Mouse (Mus musculus): ENCODE results near the gene Sarm1.
"Not testable (repeated sequence)": the region's sequence is repeated elsewhere in the genome, so short reads cannot be mapped to it uniquely, and the experiment has no call there.

Sarm1 gene

DNA sequence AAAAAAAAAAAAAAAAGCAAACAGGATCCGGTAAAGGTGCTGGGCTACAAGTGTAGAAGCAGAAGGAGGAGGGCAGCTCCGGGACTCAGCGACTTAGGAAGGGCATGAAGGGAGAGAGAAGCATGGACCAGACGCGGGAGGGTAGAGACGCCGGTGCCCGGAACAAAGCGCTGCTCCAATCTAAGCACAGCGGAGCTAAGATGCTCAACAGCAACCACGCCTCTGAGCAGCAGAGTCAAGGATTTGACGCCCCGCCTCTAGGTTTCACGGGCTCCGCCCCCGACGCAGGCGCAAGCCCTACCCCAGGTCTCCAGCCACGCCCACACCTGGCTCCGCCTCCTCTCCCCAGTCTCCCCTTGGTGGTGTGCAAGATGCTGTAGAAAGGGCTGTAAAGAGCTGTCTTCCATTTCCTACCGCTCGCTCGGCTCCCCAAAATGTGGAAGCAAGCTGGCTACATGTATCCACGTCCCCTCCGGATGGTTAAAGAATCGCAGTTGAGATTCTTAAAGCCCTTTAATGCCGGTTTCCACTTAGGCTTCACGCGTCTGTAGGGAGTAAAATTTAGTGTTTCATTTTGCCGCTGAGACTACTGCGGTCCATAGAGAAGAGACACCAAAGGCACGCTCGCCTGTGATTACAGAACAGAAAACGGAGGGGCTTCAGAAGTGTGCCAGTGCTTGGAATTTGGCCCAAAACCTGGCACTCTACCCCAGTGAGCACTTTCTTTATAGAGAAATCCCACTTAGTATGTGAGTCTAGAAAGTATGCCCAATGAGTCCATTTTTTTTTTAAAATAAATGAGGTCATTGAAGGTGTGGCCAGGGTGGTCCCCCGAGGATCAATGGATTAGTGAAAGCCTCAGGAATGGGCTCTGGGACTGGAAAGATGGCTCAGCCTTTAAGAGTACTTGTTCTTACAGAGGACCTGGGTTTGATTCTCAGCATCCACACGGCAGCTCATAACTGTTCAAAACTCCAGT, at the start of gene Sarm1:
Gene Sarm1 (minus strand): TSS at position 211 of the 979 bp plus-strand sequence.
- DNase-seq (ENCODE audit: low spot score): peak; percentile 98

DNA sequence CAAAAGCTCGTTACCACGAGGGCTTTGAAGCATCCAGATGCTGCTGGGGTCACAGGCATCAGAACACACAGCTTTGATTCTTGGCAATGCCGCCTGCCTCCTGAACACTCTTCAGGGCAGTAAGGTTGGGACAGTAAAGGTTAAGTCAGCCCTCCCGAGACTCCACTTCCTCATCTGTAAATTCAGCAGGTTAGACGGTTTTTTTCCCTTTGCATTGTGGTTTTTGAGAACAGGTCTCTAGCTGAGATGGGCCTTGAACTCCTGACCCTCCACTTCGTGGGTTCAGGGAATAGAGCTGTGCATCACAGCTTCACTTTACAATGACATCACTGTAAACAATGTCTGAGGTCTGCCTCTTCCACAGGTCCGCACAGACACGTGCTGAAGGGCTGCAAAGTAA, 47.6 kb upstream of the Sarm1 start:
- DNase-seq (ENCODE audit: low spot score): no peak

DNA sequence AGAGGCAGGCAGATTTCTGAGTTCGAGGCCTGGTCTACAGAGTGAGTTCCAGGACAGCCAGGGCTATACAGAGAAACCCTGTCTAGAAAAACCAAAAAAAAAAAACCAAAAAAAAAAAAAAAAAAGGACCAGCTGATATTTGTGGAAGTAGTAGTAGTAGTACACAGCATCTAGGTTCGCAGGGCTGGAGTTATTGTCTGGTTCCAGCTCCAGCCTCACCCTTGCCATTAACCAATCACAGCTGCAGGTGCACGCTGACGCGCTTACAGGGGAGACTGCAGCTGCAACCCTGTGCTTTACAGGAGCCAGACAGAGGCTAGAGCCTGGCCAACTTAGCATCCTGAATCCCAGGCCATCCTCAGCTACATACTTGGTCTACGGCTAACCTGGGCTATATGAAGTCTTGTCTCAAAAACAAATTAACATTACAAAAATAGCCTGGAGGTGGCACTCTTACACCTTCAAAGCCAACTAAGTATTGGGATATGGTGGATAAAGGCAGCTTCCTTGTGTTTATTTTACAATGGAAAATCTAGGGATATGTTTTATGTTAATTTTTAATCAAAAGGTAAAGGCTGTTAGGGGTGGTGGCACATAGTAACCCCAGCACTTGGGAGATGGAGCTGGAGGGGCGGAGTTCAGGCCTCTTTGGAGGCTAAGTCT, 47.0 kb upstream of the Sarm1 start:
- DNase-seq (ENCODE audit: low spot score): no peak

DNA sequence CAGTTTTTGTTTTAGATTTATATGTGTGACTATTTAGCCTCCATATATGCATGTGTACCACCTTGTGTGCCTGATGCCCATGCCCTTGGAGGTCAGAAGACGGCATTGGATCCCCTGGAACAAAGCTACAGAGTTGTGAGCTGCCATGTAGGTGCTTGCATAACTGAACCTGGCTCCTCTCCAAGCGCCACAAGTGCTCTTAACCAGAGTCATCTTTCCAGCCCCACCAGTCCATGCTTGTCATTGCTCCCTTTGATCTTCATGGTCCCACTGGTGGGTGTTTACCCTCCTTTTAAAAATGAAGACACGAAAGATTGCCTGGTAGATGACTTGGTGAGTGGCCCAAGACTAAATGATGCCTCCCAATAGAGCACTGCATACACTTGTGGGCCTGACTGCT, 42.8 kb upstream of the Sarm1 start:
- DNase-seq (ENCODE audit: low spot score): no peak

DNA sequence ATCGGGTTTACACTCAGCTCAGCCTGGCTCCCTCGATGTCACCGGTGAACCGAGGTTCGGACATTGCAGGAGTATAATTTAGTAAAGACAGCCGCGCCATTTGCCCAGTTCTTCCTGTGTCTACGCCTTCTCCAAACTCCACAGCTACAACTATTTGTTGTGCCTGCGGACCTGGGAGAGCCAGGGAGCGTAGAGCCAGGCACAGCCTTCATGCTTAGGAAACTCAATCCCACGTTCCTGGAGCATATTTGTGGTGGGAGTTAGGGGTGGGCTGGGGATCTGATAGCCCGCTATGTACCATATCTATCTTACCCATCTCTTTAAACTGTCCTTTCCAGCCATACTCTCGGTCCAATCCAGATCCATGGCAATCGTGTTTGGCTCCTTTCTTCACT, 39.1 kb upstream of the Sarm1 start:
- no peak for DNase-seq (ENCODE audit: low spot score)

DNA sequence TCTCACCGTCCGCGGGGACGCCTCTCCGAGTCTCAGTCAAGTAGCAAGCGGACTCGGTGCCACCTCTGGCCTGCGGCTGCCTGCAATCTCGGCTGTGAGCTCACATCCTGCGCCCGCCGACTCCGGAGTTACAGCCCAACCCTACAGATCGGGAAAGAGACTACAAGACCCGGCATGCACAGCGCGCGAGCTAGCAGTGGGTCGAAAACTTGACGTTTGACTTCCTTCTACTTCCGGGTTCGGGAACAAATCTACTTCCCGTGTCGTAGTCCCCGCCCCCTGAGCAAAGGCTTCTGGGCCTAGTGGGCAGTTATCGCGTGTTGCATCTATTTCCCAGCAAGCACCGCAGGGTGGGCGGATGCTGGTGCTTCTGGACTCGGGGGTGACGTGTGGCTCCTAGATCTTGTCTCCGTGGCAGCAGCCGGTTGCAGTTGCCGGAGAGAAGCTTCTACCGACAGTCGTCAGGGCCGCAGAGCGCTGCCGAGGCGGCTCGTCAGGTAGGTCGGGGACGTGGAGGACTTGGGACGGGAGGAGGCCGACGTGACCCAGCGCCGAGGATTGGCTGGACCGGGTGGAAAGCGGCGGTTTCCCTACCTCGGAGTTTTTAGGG, 38.6 kb upstream of the Sarm1 start, which contains the start of the genes Tnfaip1 and Ift20:
Gene Tnfaip1 (minus strand): TSS at position 253 of the 610 bp plus-strand sequence.
Gene Ift20 (plus strand): TSS at position 282 of the 610 bp plus-strand sequence.
- DNase-seq (ENCODE audit: low spot score): peak; percentile 99

DNA sequence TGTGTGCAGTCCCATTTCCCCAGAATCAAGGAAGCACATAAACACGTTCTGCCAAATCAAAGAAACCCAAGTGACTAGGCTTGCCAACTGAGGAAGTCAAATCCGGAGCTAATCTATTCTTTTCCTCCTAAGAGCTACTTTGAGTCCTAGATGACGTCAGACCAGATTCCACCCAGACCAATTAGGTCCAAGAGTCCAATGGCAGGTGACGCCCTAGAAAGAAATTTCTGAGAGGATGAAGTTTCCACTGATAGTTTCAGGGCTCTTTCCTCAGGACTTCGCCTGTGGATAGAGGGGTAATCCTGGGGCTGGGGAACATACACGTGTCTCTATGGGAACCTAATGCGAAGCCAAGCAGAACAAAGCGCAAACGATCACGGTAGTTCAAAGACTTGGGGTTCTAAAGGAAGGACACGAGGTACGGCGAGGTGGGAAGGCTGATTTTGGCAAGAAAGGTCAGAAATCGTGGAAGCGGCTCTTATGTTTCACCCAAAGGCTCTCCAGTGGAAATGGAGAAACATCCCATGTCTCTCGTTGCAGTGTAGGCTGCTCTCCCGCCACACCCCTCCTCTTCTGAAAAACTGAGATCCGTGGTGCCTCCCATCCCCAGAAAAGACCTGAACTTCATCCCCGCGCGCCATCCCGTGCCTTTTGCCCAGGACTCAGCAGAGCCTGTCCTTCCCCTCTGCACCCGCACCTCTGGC, 38.0 kb upstream of the Sarm1 start:
- peak; percentile 77 for DNase-seq (ENCODE audit: low spot score)

DNA sequence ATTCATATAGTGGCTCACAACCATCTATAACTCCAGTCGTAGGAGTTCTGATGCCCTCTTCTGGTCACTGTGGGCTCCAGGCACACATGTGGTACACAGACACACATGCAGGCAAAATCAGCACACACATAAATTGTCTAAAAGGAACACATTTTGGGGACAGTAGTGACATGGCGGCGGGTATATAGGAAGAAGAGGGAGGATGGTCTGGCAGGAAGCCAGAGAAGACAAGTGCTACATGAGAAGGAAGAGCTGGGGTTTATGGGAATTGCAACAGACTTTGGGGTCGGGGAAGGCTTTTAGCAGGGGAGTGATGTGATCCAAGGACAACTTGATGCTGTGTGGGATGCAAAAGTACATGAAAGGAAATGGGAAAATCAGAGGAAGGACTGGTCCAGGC, 37.0 kb upstream of the Sarm1 start:
- DNase-seq (ENCODE audit: low spot score): no peak

DNA sequence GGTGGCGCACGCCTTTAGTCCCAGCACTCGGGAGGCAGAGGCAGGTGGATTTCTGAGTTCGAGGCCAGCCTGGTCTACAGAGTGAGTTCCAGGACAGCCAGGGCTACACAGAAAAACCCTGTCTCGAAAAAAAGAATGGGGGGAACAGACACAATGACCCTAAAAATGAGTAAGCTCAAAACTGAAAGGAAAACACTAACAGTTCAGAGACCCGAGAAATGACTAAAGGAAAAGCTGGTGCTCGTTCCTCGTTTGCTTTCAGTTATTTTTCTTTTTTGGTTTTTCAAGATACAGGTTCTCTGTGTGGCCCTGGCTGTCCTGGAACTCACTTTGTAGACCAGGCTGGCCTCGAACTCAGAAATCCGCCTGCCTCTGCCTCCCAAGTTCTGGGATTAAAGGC, 34.0 kb upstream of the Sarm1 start:
- not testable (repeated sequence) for DNase-seq (ENCODE audit: low spot score)

DNA sequence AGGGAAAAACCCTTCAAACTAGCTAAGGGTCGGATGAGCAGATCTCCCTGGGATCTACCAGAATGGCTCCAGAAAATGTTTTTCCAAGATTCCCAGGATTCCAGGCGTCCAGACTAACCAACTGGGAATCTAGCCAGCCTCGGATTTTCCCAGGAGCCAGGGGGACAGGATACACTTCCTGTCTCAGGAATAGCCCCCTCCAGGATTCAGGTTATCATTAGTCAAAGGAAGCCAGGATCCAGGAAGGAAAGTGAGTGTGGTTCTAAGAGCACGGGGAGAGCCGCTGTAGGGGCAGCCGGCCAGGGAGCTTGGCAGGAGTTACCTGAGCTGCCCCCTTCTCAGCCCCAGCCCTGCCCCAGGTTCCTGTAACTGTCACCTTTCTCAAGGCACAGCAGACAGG, 33.5 kb upstream of the Sarm1 start:
- no peak for DNase-seq (ENCODE audit: low spot score)

DNA sequence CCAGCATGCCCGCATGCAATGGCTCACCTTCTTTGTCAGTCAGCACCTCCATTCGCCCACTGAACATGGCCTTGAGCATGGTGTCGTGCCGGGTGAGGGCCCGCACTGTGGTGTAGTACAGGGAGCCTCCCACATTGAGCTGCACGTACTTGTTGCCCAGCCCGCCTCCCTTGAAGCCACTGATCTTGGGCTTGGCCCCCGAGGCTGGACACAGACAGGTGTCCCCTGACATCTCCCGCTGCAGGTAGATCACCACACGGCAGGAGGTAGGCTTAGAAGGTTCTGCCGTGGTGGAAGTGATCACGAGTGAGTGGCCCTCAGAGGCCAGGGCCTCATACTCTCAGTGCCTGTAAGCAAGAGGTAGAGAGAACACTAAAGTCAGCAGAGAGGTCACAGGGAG, 32.4 kb upstream of the Sarm1 start:
- no peak for DNase-seq (ENCODE audit: low spot score)

DNA sequence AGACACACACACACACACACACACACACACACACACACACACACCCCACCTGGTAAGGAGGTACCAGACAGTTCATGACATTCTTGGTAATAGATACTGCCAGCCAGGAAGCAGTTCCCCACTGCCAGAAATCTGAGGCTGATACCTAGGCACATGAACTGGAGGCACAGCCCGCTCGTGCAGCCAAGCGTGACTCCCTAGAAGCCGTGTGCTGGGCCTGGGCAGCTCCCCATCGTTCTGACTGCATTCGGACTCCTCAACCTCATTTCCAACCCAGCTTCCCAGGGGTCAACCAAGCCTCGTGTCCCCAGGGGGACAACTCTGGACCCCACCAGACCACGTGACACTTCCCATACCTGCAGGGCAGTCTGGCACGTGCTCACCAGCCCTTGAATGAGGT, 31.2 kb upstream of the Sarm1 start:
- DNase-seq (ENCODE audit: low spot score): no peak

DNA sequence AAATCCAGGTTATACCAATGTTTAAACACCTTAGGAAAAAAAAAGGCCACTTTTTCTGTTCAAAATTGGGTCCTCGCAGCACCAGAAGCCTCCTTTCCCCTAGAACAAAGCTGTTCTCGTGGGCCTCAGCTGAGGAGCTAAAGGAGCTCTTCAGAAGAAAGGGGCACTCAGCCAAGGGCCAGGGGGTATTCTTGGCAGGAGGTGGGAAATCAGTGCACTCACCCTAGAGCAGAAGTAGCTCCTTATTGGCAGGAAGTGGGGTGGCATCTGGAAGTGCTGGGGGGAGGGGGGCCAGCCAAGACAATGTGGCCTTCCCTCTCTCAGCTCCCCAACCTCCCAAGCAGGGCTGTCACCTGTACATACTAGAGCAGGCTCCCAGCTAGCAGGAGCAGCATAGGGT, 27.3 kb upstream of the Sarm1 start:
- DNase-seq (ENCODE audit: low spot score): no peak

DNA sequence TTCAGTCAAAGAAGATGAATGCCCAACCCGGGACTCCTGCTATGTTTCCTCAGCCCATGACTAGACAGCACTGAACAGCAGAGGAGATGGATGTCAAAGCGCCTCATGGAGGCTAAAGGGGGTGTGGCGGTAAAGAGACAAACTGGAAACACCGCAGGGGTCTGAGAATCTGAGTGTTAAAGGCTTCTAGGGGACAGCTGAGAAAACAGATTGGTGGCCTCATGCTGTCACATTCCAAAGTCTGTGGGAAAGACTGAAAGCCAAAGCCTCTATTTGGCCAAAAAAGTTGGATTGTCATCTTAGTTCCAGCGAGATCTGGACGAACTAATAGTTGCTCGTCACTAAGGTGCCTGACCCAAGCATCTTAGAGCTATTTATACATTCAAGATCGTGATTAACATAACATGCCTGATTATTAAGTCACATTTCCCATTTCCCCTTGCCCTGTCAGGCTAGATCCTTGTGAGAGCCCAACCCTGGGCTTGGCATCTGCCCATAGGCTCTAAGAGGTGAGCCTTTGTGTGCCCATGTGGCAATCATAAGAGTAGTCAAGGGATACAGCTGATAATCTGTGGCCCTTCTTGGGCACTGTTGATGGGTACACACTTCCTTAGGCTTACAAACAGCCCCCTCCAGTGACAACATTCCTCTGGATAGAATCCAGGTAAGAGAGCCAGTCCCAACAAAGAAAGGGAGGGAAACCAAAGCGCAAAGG, 25.8 kb upstream of the Sarm1 start:
- peak; percentile 24 for DNase-seq (ENCODE audit: low spot score)

DNA sequence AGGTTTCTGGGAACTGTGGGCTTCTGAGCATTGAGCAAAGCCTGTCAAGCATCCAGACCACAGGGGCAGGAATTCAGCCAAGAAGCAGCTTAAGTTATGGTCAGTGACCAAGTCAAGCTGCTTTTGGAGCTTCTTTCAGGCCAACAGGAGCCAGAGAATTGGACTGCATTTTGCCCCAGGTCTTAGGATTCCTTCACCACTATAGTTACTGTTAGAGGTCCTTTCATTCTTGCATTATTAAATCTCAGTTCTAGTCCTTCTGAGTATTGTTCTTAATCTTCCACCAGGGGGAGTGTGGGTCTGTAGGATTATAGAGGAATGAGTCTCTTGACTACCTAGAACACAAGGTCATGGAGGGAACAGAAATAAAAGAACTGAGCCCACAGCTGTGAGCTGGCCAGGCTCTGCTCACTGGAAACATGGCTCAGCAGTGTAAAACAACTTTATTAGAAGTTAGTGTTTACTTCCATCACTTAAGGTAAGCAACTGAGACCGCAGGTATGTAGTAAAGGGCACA, 25.0 kb upstream of the Sarm1 start:
- peak; percentile 31 for DNase-seq (ENCODE audit: low spot score)

DNA sequence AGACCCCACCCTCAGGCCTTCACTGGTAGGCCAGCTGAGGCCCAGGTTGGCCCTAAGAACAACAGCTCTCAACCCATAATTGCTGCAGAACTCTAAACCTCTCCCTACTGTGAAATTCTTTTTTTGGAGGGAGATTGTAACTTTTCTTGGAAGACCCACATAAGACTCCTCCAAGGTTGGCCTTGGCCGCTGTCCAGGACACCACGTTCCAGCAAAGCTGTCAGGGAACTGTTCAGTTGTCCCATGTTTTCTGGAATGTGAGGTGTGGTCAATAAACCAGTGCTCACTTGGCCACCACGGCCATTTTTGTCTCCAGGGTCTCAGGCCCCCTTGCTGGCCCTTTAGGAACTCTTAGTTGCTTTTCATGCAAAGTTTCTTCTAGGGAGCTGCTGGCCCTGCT, 24.3 kb upstream of the Sarm1 start:
- no peak for DNase-seq (ENCODE audit: low spot score)

DNA sequence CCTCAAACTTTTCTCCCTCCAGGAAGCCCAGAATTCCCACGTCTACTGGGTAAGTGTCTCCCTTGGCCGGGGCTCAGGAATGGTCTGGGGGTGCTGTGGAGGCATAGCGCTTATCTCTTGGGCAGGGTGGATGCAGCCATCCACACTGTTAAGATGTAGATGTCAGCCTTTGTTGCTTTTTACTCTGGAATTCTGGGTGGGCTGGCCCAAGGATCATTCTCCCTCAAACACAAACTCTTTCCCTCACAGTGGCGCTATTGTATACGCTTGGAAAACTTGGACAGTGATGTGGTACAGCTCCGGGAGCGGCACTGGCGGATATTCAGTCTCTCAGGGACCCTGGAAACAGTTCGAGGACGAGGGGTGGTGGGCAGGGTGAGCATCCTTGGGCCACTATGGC, 21.4 kb upstream of the Sarm1 start:
- DNase-seq (ENCODE audit: low spot score): no peak

DNA sequence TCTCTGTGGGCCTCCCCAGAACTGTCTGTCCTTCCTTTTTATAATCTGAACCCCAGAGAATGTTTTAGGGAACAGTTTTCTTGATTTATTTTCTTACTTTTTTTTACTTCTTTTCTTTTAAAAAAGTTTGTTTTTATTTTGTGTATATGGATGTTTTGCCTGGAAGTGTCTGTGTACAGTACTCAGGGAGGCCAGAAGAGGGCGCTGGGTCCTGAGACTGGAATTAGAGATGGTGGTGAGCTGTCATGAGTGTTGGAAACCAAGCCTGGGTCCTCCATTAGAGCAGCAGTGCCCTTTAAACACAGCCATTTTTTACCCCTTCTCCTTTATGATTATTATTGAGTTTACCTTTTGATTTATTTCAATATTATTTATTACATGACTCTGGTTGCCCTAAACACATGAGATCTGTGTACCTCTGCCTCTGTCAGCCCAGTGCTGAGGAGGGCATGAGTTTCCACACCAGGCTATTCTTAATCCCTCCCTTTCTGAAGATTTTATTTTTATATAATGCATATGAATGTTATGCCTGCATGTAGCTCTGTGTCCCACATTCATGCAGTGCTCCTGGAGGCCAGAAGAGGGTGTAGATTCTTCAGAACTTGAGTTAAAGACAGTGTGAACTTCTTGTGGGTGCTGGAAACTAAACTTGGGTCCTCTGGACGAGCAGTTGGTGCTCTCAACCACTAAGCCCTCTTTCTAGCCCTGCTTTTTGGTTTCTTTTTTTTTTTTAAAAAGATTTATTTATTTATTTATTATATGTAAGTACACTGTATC, 18.2 kb upstream of the Sarm1 start:
- DNase-seq (ENCODE audit: low spot score): peak; percentile 20

DNA sequence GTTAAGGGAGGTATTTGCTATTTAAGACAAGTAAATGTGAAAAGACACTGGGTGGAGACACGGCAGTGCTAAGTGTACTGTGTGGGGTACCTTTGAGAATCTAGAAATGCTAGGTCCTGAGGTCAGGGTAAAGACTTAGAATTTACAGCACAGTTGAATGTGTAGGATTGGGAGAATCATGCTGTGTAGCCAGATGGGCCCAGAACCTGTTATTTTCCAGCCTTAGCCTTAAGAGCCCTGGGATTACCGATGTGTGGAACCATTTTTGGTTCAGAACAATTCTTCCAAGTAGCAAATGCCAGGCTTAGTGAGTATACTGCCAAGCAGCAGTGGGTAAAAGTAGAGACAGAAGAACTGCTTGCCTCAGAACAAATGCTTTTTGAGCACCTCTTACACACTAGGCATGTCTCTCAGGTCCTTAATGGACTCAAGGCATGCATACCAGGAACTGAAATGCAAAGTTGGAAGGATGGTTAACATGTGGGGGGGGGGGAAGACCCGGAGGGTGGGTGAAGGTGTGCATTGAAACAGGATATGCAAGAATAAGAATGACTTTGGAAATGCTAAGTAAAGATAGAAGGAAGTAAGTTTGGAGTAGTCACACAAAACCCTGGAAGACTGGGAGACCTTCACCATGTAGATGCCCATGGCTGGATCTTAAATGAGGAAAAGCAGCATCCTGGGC, 15.7 kb upstream of the Sarm1 start:
- DNase-seq (ENCODE audit: low spot score): no peak
